Mouse (Mus musculus): ENCODE measurements around the gene Gm17727. TPM values are rescaled to one million over a fixed set of nuclear protein-coding genes. Genes with fewer than 3 reads are reported as not detected.

Gm17727 gene
- total RNA-seq (2023), result not detected

GRCm38 (mm10) chr9:35778009-35778408, at the start of gene Gm17727:
Gene Gm17727, minus strand, starts transcription at chr9:35778109.

GRCm38 (mm10) chr9:35790001-35790400, 12.1 kb upstream of the Gm17727 start, which contains the start of the genes Gm27235 and D730048I06Rik:
Gene Gm27235, minus strand, starts transcription at chr9:35790101.
Gene D730048I06Rik, minus strand, starts transcription at chr9:35790112.

GRCm38 (mm10) chr9:35740749-35741148, 37.2 kb downstream of the Gm17727 start, which contains the start of gene Gm17677:
Gene Gm17677, plus strand, starts transcription at chr9:35741049.

Other genes with a start within 250 kb of the Gm17727 start
- not detected for gene Ddx25, start 219.6 kb downstream of the Gm17727 start, total RNA-seq (2023)
- gene Pus3, start 219.5 kb downstream of the Gm17727 start, total RNA-seq (2023), result 1 to 10 TPM; 8.0 to 9.8 TPM
- not detected for gene Pate2, start 207.8 kb downstream of the Gm17727 start, total RNA-seq (2023)
- 1 to 10 TPM; 4.4 to 5.8 TPM for gene Hyls1, start 207.7 kb downstream of the Gm17727 start, total RNA-seq (2023)
- not detected for gene Pate4, start 166.2 kb downstream of the Gm17727 start, total RNA-seq (2023)
- not detected for gene Pate3, start 129.9 kb downstream of the Gm17727 start, total RNA-seq (2023)
- gene Pate1, start 90.7 kb downstream of the Gm17727 start, total RNA-seq (2023), result not detected
- not detected for gene Gm17677, start 37.1 kb downstream of the Gm17727 start, total RNA-seq (2023)
- not detected for gene Gm27235, start 12.0 kb upstream of the Gm17727 start, total RNA-seq (2023)
- not detected for gene D730048I06Rik, start 12.0 kb upstream of the Gm17727 start, total RNA-seq (2023)
- not detected for gene 9230110F15Rik, start 66.0 kb upstream of the Gm17727 start, total RNA-seq (2023)
- not detected for gene 9230113P08Rik, start 130.3 kb upstream of the Gm17727 start, total RNA-seq (2023)